10 mouse cellular contexts compared by ENCODE assay signal in the genomic region with DNA sequence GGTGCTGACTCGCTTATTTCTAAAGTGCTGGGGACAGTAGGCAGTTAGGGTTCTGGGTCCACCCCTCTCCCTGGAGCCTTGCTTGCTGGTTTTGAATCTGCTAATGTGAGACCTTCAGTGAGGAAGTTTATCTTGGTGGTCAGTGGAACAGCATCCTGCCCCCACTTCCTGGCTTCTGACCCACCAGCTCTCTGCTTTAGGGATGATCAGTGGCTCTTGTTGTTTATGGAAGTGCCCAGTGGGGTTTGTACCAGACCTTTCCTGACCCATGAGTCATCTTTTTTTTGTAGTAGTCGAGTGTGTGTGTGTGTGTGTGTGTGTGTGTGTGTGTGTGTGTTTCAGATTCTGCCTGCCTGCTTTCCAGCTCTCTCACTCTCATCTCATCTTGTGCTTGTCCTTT. TPM values are rescaled to one million over a fixed set of nuclear protein-coding genes. Genes with fewer than 3 reads are reported as not detected.
A peak's percentile ranks its signal among the peaks of the same experiment; 100 is the strongest.
DNase-seq lines count a peak whose midpoint lies in the region; ATAC-seq lines count a peak whose summit lies in the region.
"Had no signal": no experiment of that assay in that cellular context is flagged by ENCODE, and none has a peak within 500 bp of the region (broad histone marks: within the 10 kb centered on the region; RNA-seq: fewer than 3 reads in every experiment).

No protein-coding gene starts in this region.

- H3K27ac ChIP-seq in heart, embryonic 14.5 days (replicated peaks in 1 of 2; ENCODE audit: control insufficient read depth in 1 of 2, insufficient read depth in 1 of 2, low read depth in 2 of 2, low read length in 2 of 2), result peak overlapping the region; percentile 25 to 41; a peak in 1 of 4 replicates
- no peak overlapping the region for H3K27ac ChIP-seq in embryonic facial prominence, embryonic 10.5 days (replicated peaks)

- no peaks in the 10 kb centered on the region for H3K27me3 ChIP-seq in heart, embryonic 14.5 days (ENCODE audit: control insufficient read depth, insufficient read depth, low read length)
- no peaks in the 10 kb centered on the region for H3K27me3 ChIP-seq in embryonic facial prominence, embryonic 10.5 days (replicated peaks; ENCODE audit: low read depth, poor library complexity, severe bottlenecking)

- WGBS in heart, embryonic 14.5 days, result 21% methylated on average over 2 of the region's 2 CpGs
- WGBS in embryonic facial prominence, embryonic 10.5 days, result 31% methylated on average over 2 of the region's 2 CpGs

- no peaks in the 10 kb centered on the region for H3K36me3 ChIP-seq in heart, embryonic 14.5 days (ENCODE audit: control insufficient read depth, insufficient read depth, low read length)
- no peaks in the 10 kb centered on the region for H3K36me3 ChIP-seq in embryonic facial prominence, embryonic 10.5 days (replicated peaks)

- peak; percentile 29 for DNase-seq in kidney, adult 11 months
- no peak for DNase-seq in kidney, adult 18-20 months
- DNase-seq in adipocyte (ENCODE audit: low spot score), result peak; percentile 29
- DNase-seq in lung, postnatal 14 days, result peak; percentile 18
- DNase-seq in urinary bladder, postnatal 10 days (ENCODE audit: low spot score), result no peak
- DNase-seq in embryonic facial prominence, embryonic 10.5 days (ENCODE audit: low spot score), result no peak
- DNase-seq: cerebellum, adult 2 months; retina, postnatal 1 day had no signal

- no peaks in the 10 kb centered on the region for H3K9me3 ChIP-seq in heart, embryonic 14.5 days (ENCODE audit: control insufficient read depth, low read length)
- H3K9me3 ChIP-seq in embryonic facial prominence, embryonic 10.5 days, result no peaks in the 10 kb centered on the region

- H3K4me1 ChIP-seq in heart, embryonic 14.5 days (ENCODE audit: control insufficient read depth in 2 of 2, insufficient read depth in 2 of 2, low read length in 2 of 2), result peaks cover 56 to 85% of the 10 kb centered on the region in 2 experiments
- H3K4me1 ChIP-seq in embryonic facial prominence, embryonic 10.5 days, result peaks cover 90% of the 10 kb centered on the region

- no peak overlapping the region for H3K4me2 ChIP-seq in heart, embryonic 14.5 days (ENCODE audit: low read length)

- no peak overlapping the region for H3K4me3 ChIP-seq in heart, embryonic 14.5 days (ENCODE audit: control insufficient read depth in 1 of 2, insufficient read depth in 1 of 2, low read depth in 1 of 2, low read length in 2 of 2)
- no peak overlapping the region for H3K4me3 ChIP-seq in embryonic facial prominence, embryonic 10.5 days

- H3K9ac ChIP-seq in heart, embryonic 14.5 days (ENCODE audit: low read length), result no peak overlapping the region

- ATAC-seq in heart, embryonic 14.5 days (ENCODE audit: insufficient number of reproducible peaks, insufficient read depth, low FRiP score, low read depth), result no peak
- no peak; the same call in 1 of the 2 replicates for ATAC-seq in granulocyte monocyte progenitor cell, adult 5-6 weeks (replicated peaks; ENCODE audit: poor library complexity, severe bottlenecking)

RNA-seq across cellular contexts. Expression of gene Tead1, which starts 38.6 kb away (rescaled TPM):
- polyA plus RNA-seq in heart, embryonic 14.5 days (2014; fragmentation: Nextera tagmentation; extraction: Ambion mirVana), result 34.0 and 40.7 TPM in 2 replicates
- total RNA-seq in granulocyte monocyte progenitor cell, adult 5-6 weeks (2014; fragmentation: Nextera tagmentation), result not detected in 2 replicates
- not detected in 2 replicates for total RNA-seq in granulocyte monocyte progenitor cell, adult 5-6 weeks (2017)
- polyA plus RNA-seq in embryonic facial prominence, embryonic 10.5 days (2016; fragmentation: Nextera tagmentation; extraction: Ambion mirVana), result 20.2 and 23.5 TPM in 2 replicates

Comparison
In these comparisons a context has a peak if more than half of its experiments do, and no peak if none do; other contexts are left out.
1. DNase-seq: peak in kidney, adult 11 months (single experiment), adipocyte (single experiment) and lung, postnatal 14 days (single experiment); none in kidney, adult 18-20 months (single experiment), urinary bladder, postnatal 10 days (single experiment) and embryonic facial prominence, embryonic 10.5 days (single experiment).